Mouse (Mus musculus): ENCODE measurements around the gene Rnf141.

DNA sequence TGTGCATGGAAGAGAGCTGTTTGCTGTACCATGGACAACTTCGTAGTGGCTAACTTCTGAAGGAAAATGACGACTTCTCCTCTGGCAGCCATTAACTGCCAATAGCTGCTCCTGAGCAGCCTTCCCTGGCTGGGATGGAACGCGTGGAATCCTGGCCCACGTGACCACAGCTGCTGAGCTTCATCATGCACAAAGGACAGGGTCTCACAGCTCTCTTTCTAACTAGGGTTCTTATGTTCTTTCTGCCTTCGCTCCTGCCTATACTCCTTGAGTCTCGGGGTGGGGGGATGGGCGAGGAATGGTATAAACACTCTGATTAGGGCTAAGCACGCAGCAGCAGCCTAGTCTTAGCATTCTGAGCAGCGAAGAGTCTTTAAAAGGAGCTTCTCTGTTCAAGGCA lies 20.8 kb upstream of the Rnf141 start:
- TF ChIP-seq TAL1 (IDR thresholded peaks at IDR 0.05; ENCODE audit: low read length) (no peak), GATA1 (IDR thresholded peaks at IDR 0.05; ENCODE audit: low read length) (no peak)

Data from erythroblast, embryonic 14.5 days (primary cell).